Mouse (Mus musculus): ENCODE results near the gene Sptb. TPM values are rescaled to one million over a fixed set of nuclear protein-coding genes. Genes with fewer than 3 reads are reported as not detected.

Sptb gene
- polyA plus RNA-seq, 1 experiment: 25.7 TPM

DNA sequence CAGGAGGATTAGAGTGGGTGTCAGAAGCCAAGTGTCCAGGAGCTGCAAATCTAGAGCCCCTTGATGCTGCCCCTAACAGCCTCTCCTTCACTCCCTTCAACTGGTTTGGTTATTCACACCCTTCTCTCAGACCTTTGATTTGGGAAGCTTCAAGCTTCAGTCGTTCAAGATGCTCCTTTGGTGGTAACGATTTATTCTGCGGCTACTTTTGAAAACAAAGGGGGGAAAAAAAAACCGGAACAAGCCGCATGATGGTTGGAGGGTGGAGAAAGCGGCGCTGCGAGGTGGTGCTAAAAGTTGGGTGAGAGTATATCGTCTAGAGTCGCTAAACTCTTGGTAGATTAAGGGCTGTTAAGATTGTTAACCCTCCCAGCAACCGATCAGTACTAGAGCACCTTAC is 176.1 kb downstream of the Sptb start:
- H3K36me3 ChIP-seq (replicated peaks; ENCODE audit: low read length): no peaks in the 10 kb centered on the region
- H3K4me1 ChIP-seq: peaks cover 74% of the 10 kb centered on the region
- TF ChIP-seq GATA1 (IDR thresholded peaks at IDR 0.05; ENCODE audit: borderline replicate concordance, low read length): no peak
- TF ChIP-seq FLI1 (IDR thresholded peaks at IDR 0.05; ENCODE audit: low read length): no peak
- H3K9me3 ChIP-seq: no peaks in the 10 kb centered on the region
- peaks cover 66% of the 10 kb centered on the region for H3K27me3 ChIP-seq (replicated peaks)
- H3K4me3 ChIP-seq (replicated peaks): peak overlapping the region; percentile 93

DNA sequence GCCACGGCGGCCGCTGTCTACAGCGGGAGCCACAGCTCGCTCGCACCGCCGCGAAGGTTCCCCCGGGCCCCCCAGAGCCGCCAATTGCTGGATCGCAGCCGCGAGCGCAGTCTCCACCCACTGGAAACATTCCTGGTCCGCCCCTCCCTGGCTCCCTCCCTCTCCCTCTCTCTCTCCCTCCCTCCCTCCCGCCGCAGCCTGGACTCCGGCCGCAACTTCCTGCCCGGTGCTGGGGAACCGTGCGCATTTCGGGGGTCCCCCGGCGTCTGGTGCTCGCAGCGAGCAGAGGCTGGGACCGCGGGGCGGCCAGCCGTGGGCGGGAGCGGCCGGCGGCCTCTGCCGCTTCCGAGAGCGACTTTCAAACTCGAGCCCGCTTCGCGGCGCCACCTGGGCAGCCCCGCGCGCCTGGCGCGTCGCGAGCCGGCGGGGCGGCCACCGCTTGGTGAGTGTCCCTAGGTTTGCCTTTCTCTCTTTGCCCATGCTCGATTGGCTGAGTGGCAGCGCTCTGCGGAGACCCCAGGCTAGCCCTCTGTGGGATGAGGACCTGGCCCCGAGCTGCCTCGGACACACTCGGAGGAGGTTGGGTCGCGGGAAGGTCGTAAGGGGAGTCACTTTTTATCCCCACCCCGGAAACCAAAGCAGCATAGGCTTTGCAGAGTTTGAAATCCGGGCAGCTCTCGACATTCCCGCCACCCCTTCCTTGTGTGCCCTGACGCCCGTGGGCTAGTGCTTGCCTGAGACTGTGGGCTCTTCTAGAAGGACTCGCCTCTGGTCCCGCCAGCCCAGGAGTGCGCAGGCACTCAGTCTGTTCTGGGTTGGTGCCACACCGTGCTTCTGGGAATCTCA is 176.7 kb downstream of the Sptb start:
- H3K27me3 ChIP-seq (replicated peaks): peaks cover 72% of the 10 kb centered on the region
- no peaks in the 10 kb centered on the region for H3K9me3 ChIP-seq
- TF ChIP-seq GATA1 (IDR thresholded peaks at IDR 0.05; ENCODE audit: borderline replicate concordance, low read length) (no peak), FLI1 (IDR thresholded peaks at IDR 0.05; ENCODE audit: low read length) (no peak)

DNA sequence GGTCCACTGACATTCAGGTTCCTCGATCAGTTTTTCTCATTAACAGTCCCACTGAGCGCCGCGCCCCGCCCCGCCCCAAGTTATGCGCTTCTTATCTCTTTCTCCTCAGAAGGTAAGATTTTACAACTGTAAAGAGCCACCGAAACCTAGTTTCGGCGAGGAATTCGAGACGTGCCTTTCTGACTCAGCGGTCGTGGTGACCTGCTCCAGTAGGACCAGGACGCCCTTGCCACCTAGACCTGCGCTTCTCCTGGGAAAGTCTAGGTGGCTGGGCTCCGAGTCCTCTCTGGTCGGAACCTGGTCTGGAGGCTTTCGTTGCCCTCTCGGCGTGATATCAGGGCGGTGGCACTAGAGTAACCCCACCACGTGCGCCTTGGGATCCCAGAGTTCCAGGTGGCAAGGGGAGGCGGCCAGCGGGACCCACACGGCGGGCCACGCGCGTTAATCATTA is 177.4 kb downstream of the Sptb start:
- H3K9me3 ChIP-seq: no peaks in the 10 kb centered on the region
- TF ChIP-seq GATA1 (IDR thresholded peaks at IDR 0.05; ENCODE audit: borderline replicate concordance, low read length): no peak
- TF ChIP-seq FLI1 (IDR thresholded peaks at IDR 0.05; ENCODE audit: low read length): no peak
- H3K4me1 ChIP-seq: peaks cover 64% of the 10 kb centered on the region
- peaks cover 78% of the 10 kb centered on the region for H3K27me3 ChIP-seq (replicated peaks)
- no peaks in the 10 kb centered on the region for H3K36me3 ChIP-seq (replicated peaks; ENCODE audit: low read length)
- peak overlapping the region; percentile 93 for H3K4me3 ChIP-seq (replicated peaks)

More for the DNA sequence above, 176.7 kb downstream of the Sptb start:
- Histone ChIP-seq H3K36me3 (replicated peaks; ENCODE audit: low read length) (no peaks in the 10 kb centered on the region), H3K4me1 (peaks cover 70% of the 10 kb centered on the region), H3K4me3 (replicated peaks) (peak overlapping the region; percentile 93)

DNA sequence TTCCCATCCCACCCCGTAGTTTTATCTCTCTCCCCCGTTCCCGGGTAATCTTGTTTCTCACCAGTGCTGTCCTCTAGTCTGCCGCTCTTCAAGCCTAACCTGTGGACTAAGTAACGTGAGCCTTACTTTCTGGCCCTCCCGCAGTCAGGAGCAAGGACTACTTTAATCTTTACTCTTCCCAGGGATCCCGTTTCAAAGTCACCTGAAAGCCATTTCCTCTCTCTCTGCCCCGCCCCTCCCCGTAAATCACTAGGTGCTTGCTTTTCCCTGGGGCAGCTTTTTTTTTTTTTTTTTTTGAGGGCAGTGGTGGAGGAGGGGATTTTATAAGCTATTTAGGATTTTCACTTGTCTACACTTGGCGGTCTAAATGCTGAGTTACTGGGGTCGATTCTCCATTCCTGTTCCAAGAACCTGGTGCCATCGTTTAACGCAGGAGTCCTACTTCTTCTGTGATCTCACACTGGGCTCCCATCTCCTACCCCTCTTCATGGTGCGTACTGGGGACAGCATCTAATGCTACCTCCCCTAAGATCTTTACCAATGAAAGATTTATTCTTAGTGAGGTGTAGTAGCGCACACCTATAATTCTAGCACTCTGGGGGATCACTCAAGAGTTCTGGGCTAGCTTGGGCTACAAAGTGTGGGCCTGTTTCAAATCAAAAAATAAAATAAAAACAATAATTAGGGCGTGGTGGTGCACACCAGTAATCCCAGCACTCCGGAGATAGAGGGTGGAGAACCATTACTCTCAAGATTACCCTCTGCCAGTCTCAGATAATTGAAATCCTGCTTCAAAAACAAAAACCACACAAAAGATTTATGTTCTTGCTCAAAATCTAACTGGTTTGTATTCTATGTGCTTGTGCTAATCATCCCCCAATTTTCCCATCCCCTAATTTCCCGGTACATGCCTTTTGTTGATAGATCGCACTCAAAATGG is 178.1 kb downstream of the Sptb start:
- peaks cover 81% of the 10 kb centered on the region for H3K27me3 ChIP-seq (replicated peaks)
- H3K36me3 ChIP-seq (replicated peaks; ENCODE audit: low read length): no peaks in the 10 kb centered on the region
- H3K4me3 ChIP-seq (replicated peaks): peak overlapping the region; percentile 93
- TF ChIP-seq FLI1 (IDR thresholded peaks at IDR 0.05; ENCODE audit: low read length) (no peak), GATA1 (IDR thresholded peaks at IDR 0.05; ENCODE audit: borderline replicate concordance, low read length) (no peak)
- no peaks in the 10 kb centered on the region for H3K9me3 ChIP-seq
- H3K4me1 ChIP-seq: peaks cover 62% of the 10 kb centered on the region

DNA sequence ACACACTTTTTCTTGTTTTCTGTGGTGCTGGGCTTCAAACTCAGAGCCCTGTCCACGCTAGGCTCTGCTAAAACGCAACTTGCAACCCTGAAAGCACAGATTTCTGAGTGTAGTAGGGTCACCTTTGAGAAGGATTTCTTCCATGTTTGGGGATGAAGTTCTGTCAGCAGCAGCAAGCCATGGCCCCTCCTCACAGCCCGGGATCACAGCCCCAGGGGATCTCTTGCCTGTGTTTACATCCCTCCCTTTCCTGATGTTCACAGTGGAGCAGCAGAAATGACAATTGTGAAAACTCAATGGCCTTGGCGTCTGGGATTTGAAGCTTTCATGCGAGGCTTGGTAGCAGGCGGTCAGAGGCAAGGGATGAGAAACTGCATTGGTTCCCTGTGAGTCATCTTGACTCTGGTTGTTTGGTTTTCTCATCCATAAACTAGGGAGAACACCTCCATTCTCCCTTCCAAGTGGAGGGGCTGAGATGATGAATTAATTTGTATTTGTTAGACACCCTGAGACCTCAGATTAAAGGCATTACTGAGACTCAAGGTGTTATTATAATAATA is 179.7 kb downstream of the Sptb start, which contains the start of gene Plekhg3:
Gene Plekhg3, plus strand, starts transcription at position 312 of the 560 bp plus-strand sequence.
- no peak within 1 kb of the TSS for H3K4me3 ChIP-seq (replicated peaks)
- no peaks in the 10 kb centered on the region for H3K9me3 ChIP-seq
- TF ChIP-seq GATA1 (IDR thresholded peaks at IDR 0.05; ENCODE audit: borderline replicate concordance, low read length) (no peak), FLI1 (IDR thresholded peaks at IDR 0.05; ENCODE audit: low read length) (no peak)
- peaks cover 89% of the 10 kb centered on the region for H3K27me3 ChIP-seq (replicated peaks)
- H3K36me3 ChIP-seq (replicated peaks; ENCODE audit: low read length): no peaks in the 10 kb centered on the region
- peaks cover 48% of the 10 kb centered on the region for H3K4me1 ChIP-seq

Other genes starting within 250 kb of the Sptb start
- 2.2 and 4.4 TPM in 2 replicates for gene Plekhg3, start 179.7 kb downstream of the Sptb start, polyA plus RNA-seq (2012; ENCODE audit: insufficient read depth, low replicate concordance)
- gene Churc1, start 55.0 kb upstream of the Sptb start, polyA plus RNA-seq (2012; ENCODE audit: insufficient read depth, low replicate concordance): 5.6 TPM in 1 of 2 replicates, not detected in the other
- gene Fntb, start 55.0 kb upstream of the Sptb start, polyA plus RNA-seq (2012; ENCODE audit: insufficient read depth, low replicate concordance): 13.4 and 35.3 TPM in 2 replicates
- gene Gpx2, start 85.0 kb upstream of the Sptb start, polyA plus RNA-seq (2012; ENCODE audit: insufficient read depth, low replicate concordance): not detected in 2 replicates
- gene Rab15, start 112.4 kb upstream of the Sptb start, polyA plus RNA-seq (2012; ENCODE audit: insufficient read depth, low replicate concordance): not detected in 2 replicates